Mouse (Mus musculus) adrenal gland (tissue): ENCODE results near the gene Trappc11.
"Not testable (repeated sequence)": the region's sequence is repeated elsewhere in the genome, so short reads cannot be mapped to it uniquely, and the experiment has no call there.

Source experiments
- intact Hi-C: fragments of 180-260 bp; cut with DNase I; formaldehyde crosslinking; loops from one replicate; pipeline ENCODE4 v1.15.1; 2025

Trappc11 gene

GRCm38 (mm10) chr8:47487231-47487630 lies 46.0 kb downstream of the Trappc11 start:
- intact Hi-C loops = no loop called here

DNA sequence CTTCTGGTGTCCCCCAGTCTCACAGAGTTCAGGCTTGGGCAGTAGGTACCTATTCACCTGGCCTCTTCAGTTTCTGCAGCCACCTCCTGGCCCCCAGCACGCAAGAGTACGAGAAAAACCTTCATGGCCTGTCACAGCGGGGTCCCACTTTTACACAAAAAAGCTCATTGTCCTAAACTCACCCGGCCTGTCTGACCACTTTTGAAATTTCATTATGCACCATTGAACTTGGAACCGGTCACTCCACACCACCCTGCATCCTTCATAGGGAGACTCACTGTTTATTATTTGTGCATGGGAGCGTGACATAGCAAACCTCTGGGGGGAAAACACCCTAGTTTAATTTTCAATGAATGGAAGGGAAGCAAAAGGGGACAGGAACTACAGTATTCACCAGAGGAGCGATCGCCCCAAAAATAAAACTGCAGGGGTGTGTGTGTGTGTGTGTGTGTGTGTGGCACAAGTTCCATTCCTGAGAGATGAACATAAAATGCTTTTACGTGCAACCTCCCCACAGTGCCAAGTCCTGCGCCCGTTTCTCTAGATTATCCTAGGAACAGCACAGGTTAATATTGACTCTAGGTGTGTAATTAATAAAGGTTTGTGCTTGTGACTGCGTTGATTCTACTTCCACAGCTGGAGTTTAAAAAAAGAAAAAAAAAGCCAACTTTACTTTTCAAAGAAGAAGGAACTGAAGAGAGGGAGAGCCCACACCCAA lies 50.8 kb downstream of the Trappc11 start:
- intact Hi-C loops = no loop called here

DNA sequence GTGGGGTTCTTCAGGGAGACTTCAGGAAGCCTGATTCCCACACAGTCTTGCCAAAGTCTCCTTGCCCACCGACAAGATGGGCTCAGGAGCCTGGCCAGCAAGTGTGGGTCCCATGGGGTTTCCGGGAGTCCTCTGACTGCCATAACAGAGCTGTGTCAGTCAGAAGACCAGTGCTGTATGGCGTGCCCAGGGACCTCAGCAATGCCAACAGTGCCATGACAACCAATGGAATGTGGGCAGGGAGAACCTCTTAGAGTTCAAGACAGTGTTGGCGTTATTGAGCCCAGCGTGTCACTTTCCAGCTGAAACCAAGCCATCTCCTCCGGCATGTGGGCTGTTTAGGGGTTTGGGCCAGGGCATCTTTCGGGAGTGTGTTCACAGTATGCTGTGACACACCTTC lies 53.2 kb downstream of the Trappc11 start:
- intact Hi-C loops = no loop called here

DNA sequence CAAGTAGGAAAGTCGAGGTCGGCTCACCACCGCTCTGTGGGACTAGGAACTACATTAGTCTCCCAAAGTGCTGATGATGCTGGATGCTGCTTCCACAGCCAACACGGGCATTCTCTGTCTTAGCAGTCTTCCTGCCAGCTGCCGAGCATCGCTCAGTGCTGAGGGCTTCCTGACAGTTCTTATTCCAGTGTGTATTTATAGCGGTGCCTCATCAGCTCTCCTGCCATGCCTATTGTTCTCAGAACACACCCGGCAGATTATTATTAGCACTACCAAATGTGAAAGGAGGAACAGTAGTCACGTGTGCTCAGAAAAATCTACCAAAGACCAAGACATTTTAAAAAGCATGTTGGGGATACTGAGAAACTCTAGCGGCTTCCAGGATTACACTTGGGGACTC lies 71.6 kb downstream of the Trappc11 start:
- intact Hi-C loops = no loop called here

GRCm38 (mm10) chr8:47459216-47459749 lies 74.0 kb downstream of the Trappc11 start:
- intact Hi-C loops = no loop called here

- intact Hi-C loops = no loop called here
Observed at GRCm38 (mm10) chr8:47458591-47458990, 74.7 kb downstream of the Trappc11 start.

DNA sequence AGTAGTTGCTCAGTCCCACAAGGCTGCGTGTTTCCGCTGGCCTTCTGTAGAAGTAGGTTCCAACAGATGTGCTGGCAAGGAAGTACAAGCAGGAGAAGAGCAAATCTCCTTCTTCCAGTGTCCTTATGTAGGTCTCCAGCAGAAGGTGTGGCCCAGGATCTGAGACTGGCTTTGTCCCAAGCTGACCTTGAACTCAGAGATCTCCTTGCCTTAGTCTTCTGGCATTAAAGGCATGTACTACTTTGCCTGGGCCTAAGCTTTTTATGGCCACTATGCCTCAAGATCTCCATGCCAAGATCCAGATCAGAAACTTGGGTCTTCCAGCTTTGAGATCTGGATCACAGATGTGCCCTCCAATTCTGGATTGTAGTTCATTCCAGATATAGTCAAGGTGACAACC lies 84.1 kb downstream of the Trappc11 start:
- intact Hi-C loops = not testable (repeated sequence)

- intact Hi-C loops = no loop called here
Observed at GRCm38 (mm10) chr8:47446312-47447046, 86.8 kb downstream of the Trappc11 start, which contains the start of gene Stox2. TSS of gene Stox2 (minus strand) at chr8:47446362.
